Comparison of ENCODE assay signal across 8 mouse cellular contexts in the genomic region with DNA sequence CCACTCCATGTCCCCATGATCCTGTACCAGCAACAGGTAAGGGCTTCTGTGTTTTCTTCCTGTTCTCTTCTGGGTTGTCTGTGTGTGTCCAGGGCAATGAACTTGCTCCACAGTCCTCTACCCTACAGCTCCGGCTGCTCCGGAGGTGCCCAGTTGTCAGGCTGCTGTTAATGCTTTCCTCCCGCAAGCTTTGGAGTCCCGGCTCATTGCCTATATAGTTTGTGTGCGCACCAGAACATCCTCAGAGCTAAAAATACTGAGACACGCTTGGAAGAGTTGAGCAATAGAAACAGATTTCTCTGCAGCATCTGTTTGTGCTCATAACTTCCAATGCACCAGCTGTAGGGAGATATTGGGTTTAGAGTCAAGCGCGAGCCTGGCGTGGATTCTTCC. TPM values are rescaled to one million over a fixed set of nuclear protein-coding genes. Genes with fewer than 3 reads are reported as not detected.
DNase-seq lines count a peak whose midpoint lies in the region; ATAC-seq and TF ChIP-seq lines count a peak whose summit lies in the region.

No protein-coding gene starts in this region.

- no peak overlapping the region for H3K27ac ChIP-seq in kidney, embryonic 14.5 days (ENCODE audit: low read depth, low read length)
- H3K27ac ChIP-seq in limb, embryonic 14.5 days (replicated peaks; ENCODE audit: low read depth, low read length), result no peak overlapping the region

- no peaks in the 10 kb centered on the region for H3K9me3 ChIP-seq in kidney, embryonic 14.5 days (ENCODE audit: control insufficient read depth, low read length)
- H3K9me3 ChIP-seq in limb, embryonic 14.5 days (ENCODE audit: control insufficient read depth, low read length), result no peaks in the 10 kb centered on the region

- peak; percentile 86 for ATAC-seq in kidney, embryonic 14.5 days (ENCODE audit: low FRiP score, low TSS enrichment)
- ATAC-seq in limb, embryonic 14.5 days (ENCODE audit: low FRiP score, low read depth), result peak; percentile 21; the same call in 1 of the 2 replicates
- peak; percentile 13; the same call in 1 of the 2 replicates for ATAC-seq in neutrophil, adult 5-6 weeks (ENCODE audit: extremely low read depth, insufficient number of reproducible peaks, low FRiP score, poor library complexity, severe bottlenecking)

- 1% methylated on average over 9 of the region's 9 CpGs for WGBS in kidney, embryonic 14.5 days
- under 1% methylated on average over 9 of the region's 9 CpGs for WGBS in limb, embryonic 14.5 days

- no peaks in the 10 kb centered on the region for H3K36me3 ChIP-seq in kidney, embryonic 14.5 days (ENCODE audit: control insufficient read depth, insufficient read depth, low read length)
- H3K36me3 ChIP-seq in limb, embryonic 14.5 days (ENCODE audit: control insufficient read depth, insufficient read depth, low read length), result no peaks in the 10 kb centered on the region

- no peaks in the 10 kb centered on the region for H3K27me3 ChIP-seq in kidney, embryonic 14.5 days (ENCODE audit: control insufficient read depth, insufficient read depth, low read length)
- H3K27me3 ChIP-seq in limb, embryonic 14.5 days (ENCODE audit: control insufficient read depth, insufficient read depth, low read length), result peaks cover 4% of the 10 kb centered on the region; the same call in 1 of the 2 replicates

- DNase-seq in kidney, postnatal 36 days, result no peak
- peak; percentile 70 for DNase-seq in brain, adult 2 months (ENCODE audit: low read depth, low spot score)
- DNase-seq in heart, adult 8-10 months (ENCODE audit: low spot score), result peak; percentile 35
- DNase-seq in limb, embryonic 14.5 days (ENCODE audit: low spot score), result peak; percentile 36
- no peak for DNase-seq in cerebellum, adult 18-20 months
- no peak for DNase-seq in thymus, postnatal 36 days

- H3K4me3 ChIP-seq in kidney, embryonic 14.5 days (ENCODE audit: low read length), result peak overlapping the region; percentile 60
- H3K4me3 ChIP-seq in limb, embryonic 14.5 days (replicated peaks; ENCODE audit: low read length), result peak overlapping the region; percentile 57

- peak overlapping the region; percentile 54 for H3K9ac ChIP-seq in kidney, embryonic 14.5 days (ENCODE audit: low read depth, low read length)
- peak overlapping the region; percentile 48 for H3K9ac ChIP-seq in limb, embryonic 14.5 days (ENCODE audit: low read depth, low read length, severe bottlenecking)

- peak overlapping the region; percentile 88 for H3K4me2 ChIP-seq in kidney, embryonic 14.5 days (replicated peaks; ENCODE audit: low read depth, low read length)
- H3K4me2 ChIP-seq in limb, embryonic 14.5 days (replicated peaks; ENCODE audit: low read depth, low read length, severe bottlenecking), result peak overlapping the region; percentile 92

- no peak for TF ChIP-seq POLR2A in limb, embryonic 14.5 days (IDR thresholded peaks at IDR 0.05; ENCODE audit: borderline replicate concordance, extremely low read depth, insufficient read depth, insufficient read length)

- no peaks in the 10 kb centered on the region for H3K4me1 ChIP-seq in kidney, embryonic 14.5 days (ENCODE audit: control insufficient read depth, insufficient read depth, low read length)
- no peaks in the 10 kb centered on the region for H3K4me1 ChIP-seq in limb, embryonic 14.5 days (ENCODE audit: control insufficient read depth, insufficient read depth, low read length)

RNA-seq across cellular contexts. Expression of a gene that starts 0.3 kb away (rescaled TPM):
- 0.68 and 1.4 TPM in 2 replicates for polyA plus RNA-seq in kidney, embryonic 14.5 days (2014; fragmentation: Nextera tagmentation; extraction: Ambion mirVana)
- 10 to 100 TPM; 32.8 to 51.7 (median 39.3) TPM for total RNA-seq in heart, adult 8-10 months (2022)
- 5.2 and 5.7 TPM in 2 replicates for polyA plus RNA-seq in limb, embryonic 14.5 days (2012; rRNA removed)
- 0.58 and 0.89 TPM in 2 replicates for polyA plus RNA-seq in limb, embryonic 14.5 days (2014; fragmentation: Nextera tagmentation; extraction: Ambion mirVana)
- total RNA-seq in neutrophil, adult 5-6 weeks (2017), result 68.8 and 69.0 TPM in 2 replicates

Comparison
In these comparisons a context has a peak if more than half of its experiments do, and no peak if none do; other contexts are left out.
1. ATAC-seq: peak in every context shown above with its lines; median percentile 86 in kidney, embryonic 14.5 days; 21 in limb, embryonic 14.5 days; 13 in neutrophil, adult 5-6 weeks.
2. DNase-seq: peak in brain, adult 2 months (single experiment), heart, adult 8-10 months (single experiment) and limb, embryonic 14.5 days (single experiment); none in kidney, postnatal 36 days (0 of 2), cerebellum, adult 18-20 months (0 of 2) and thymus, postnatal 36 days (0 of 2).